Mouse (Mus musculus): ENCODE measurements around the gene Cd69. TPM values are rescaled to one million over a fixed set of nuclear protein-coding genes. Genes with fewer than 3 reads are reported as not detected.

Cd69 gene
- polyA plus RNA-seq, 1 experiment: not detected

GRCm38 (mm10) chr6:129237350-129238274, 37.6 kb downstream of the Cd69 start:
- Histone ChIP-seq H3K4me1 (ENCODE audit: control insufficient read depth, insufficient read depth, low read length) (peaks cover 13% of the 10 kb centered on the region), H3K27ac (ENCODE audit: insufficient read depth, low read length) (peak overlapping the region; percentile 100), H3K4me3 (ENCODE audit: insufficient read depth, low read length) (peak overlapping the region; percentile 49)
- TF ChIP-seq POLR2A (IDR thresholded peaks at IDR 0.05; ENCODE audit: low read depth, low read length): peak; percentile 44
- peak; percentile 94 for TF ChIP-seq CTCF (IDR thresholded peaks at IDR 0.05; ENCODE audit: borderline replicate concordance, insufficient read depth, low read length)

- Histone ChIP-seq H3K4me3 (ENCODE audit: insufficient read depth, low read length) (0 out of 2 replicates have a peak overlapping the region, but pooled peaks have one; percentile 1), H3K4me1 (ENCODE audit: control insufficient read depth, insufficient read depth, low read length) (peaks cover 13% of the 10 kb centered on the region), H3K27ac (ENCODE audit: insufficient read depth, low read length) (peak overlapping the region; percentile 100)
- no peak for TF ChIP-seq CTCF (IDR thresholded peaks at IDR 0.05; ENCODE audit: borderline replicate concordance, insufficient read depth, low read length)
- peak; percentile 44; the same call in 1 of the 2 replicates for TF ChIP-seq POLR2A (IDR thresholded peaks at IDR 0.05; ENCODE audit: low read depth, low read length)
Measured at GRCm38 (mm10) chr6:129236652-129237342, 38.4 kb downstream of the Cd69 start.

- H3K4me1 ChIP-seq (ENCODE audit: control insufficient read depth, insufficient read depth, low read length): peaks cover 16% of the 10 kb centered on the region
- no peak for TF ChIP-seq CTCF (IDR thresholded peaks at IDR 0.05; ENCODE audit: borderline replicate concordance, insufficient read depth, low read length)
- TF ChIP-seq POLR2A (IDR thresholded peaks at IDR 0.05; ENCODE audit: low read depth, low read length): no peak
- H3K27ac ChIP-seq (ENCODE audit: insufficient read depth, low read length): peak overlapping the region; percentile 100
- H3K4me3 ChIP-seq (ENCODE audit: insufficient read depth, low read length): no peak overlapping the region
Measured at GRCm38 (mm10) chr6:129235855-129236461, 39.3 kb downstream of the Cd69 start.

- H3K4me3 ChIP-seq (ENCODE audit: insufficient read depth, low read length): no peak overlapping the region
- H3K4me1 ChIP-seq (ENCODE audit: control insufficient read depth, insufficient read depth, low read length): peaks cover 21% of the 10 kb centered on the region
- TF ChIP-seq POLR2A (IDR thresholded peaks at IDR 0.05; ENCODE audit: low read depth, low read length) (no peak), CTCF (IDR thresholded peaks at IDR 0.05; ENCODE audit: borderline replicate concordance, insufficient read depth, low read length) (no peak)
- H3K27ac ChIP-seq (ENCODE audit: insufficient read depth, low read length): peak overlapping the region; percentile 100
Measured at GRCm38 (mm10) chr6:129234456-129235360, 40.5 kb downstream of the Cd69 start.

- Histone ChIP-seq H3K4me3 (ENCODE audit: insufficient read depth, low read length) (no peak overlapping the region), H3K27ac (ENCODE audit: insufficient read depth, low read length) (peak overlapping the region; percentile 66), H3K4me1 (ENCODE audit: control insufficient read depth, insufficient read depth, low read length) (peaks cover 25% of the 10 kb centered on the region)
- TF ChIP-seq CTCF (IDR thresholded peaks at IDR 0.05; ENCODE audit: borderline replicate concordance, insufficient read depth, low read length) (no peak), POLR2A (IDR thresholded peaks at IDR 0.05; ENCODE audit: low read depth, low read length) (no peak)
Measured at GRCm38 (mm10) chr6:129233955-129234369, 41.3 kb downstream of the Cd69 start.

GRCm38 (mm10) chr6:129233366-129233954, 41.8 kb downstream of the Cd69 start:
- H3K4me3 ChIP-seq (ENCODE audit: insufficient read depth, low read length): no peak overlapping the region
- H3K4me1 ChIP-seq (ENCODE audit: control insufficient read depth, insufficient read depth, low read length): peaks cover 27% of the 10 kb centered on the region
- no peak for TF ChIP-seq CTCF (IDR thresholded peaks at IDR 0.05; ENCODE audit: borderline replicate concordance, insufficient read depth, low read length)
- TF ChIP-seq POLR2A (IDR thresholded peaks at IDR 0.05; ENCODE audit: low read depth, low read length): no peak
- H3K27ac ChIP-seq (ENCODE audit: insufficient read depth, low read length): peak overlapping the region; percentile 66

- no peak overlapping the region for H3K4me3 ChIP-seq (ENCODE audit: insufficient read depth, low read length)
- H3K27ac ChIP-seq (ENCODE audit: insufficient read depth, low read length): peak overlapping the region; percentile 100
- H3K4me1 ChIP-seq (ENCODE audit: control insufficient read depth, insufficient read depth, low read length): peaks cover 27% of the 10 kb centered on the region
- TF ChIP-seq POLR2A (IDR thresholded peaks at IDR 0.05; ENCODE audit: low read depth, low read length): no peak
- TF ChIP-seq CTCF (IDR thresholded peaks at IDR 0.05; ENCODE audit: borderline replicate concordance, insufficient read depth, low read length): no peak
Measured at GRCm38 (mm10) chr6:129232842-129233205, 42.4 kb downstream of the Cd69 start.

GRCm38 (mm10) chr6:129232005-129232841, 43.0 kb downstream of the Cd69 start:
- Histone ChIP-seq H3K4me3 (ENCODE audit: insufficient read depth, low read length) (no peak overlapping the region), H3K27ac (ENCODE audit: insufficient read depth, low read length) (peak overlapping the region; percentile 100), H3K4me1 (ENCODE audit: control insufficient read depth, insufficient read depth, low read length) (peaks cover 27% of the 10 kb centered on the region)
- TF ChIP-seq POLR2A (IDR thresholded peaks at IDR 0.05; ENCODE audit: low read depth, low read length) (peak; percentile 24; the same call in 1 of the 2 replicates), CTCF (IDR thresholded peaks at IDR 0.05; ENCODE audit: borderline replicate concordance, insufficient read depth, low read length) (no peak)

All from embryonic fibroblast, embryonic 13.5 days (primary cell).